Comparison of ENCODE assay signal across 8 mouse cellular contexts in genomic region chr3:89458965-89459807, GRCm38 (mm10). TPM values are rescaled to one million over a fixed set of nuclear protein-coding genes. Genes with fewer than 3 reads are reported as not detected.
DNase-seq lines count a peak whose midpoint lies in the region; ATAC-seq lines count a peak whose summit lies in the region.

No protein-coding gene starts in this region.

- H3K27me3 ChIP-seq in intestine, embryonic 15.5 days (replicated peaks), result no peaks in the 10 kb centered on the region

- intact Hi-C loops in gastrocnemius, postnatal 36 days (cut with DNase I), result no loop called here
- intact Hi-C loops in left cerebral cortex, postnatal 14 days (cut with DNase I), result loop anchor here (10.0 kb wide), 1 partner anchor 396 kb away; no protein-coding TSS in a partner anchor

- peaks cover 12% of the 10 kb centered on the region for H3K4me1 ChIP-seq in intestine, embryonic 15.5 days (replicated peaks)

- no peaks in the 10 kb centered on the region for H3K9me3 ChIP-seq in intestine, embryonic 15.5 days

- H3K4me3 ChIP-seq in intestine, embryonic 15.5 days (replicated peaks), result peak overlapping the region; percentile 61

- peak overlapping the region; percentile 87 for H3K27ac ChIP-seq in intestine, embryonic 15.5 days

- H3K9ac ChIP-seq in intestine, embryonic 15.5 days, result peak overlapping the region; percentile 63

- H3K4me2 ChIP-seq in intestine, embryonic 15.5 days (replicated peaks), result peak overlapping the region; percentile 80

- peak; percentile 92 for DNase-seq in adrenal gland, adult 2 months
- DNase-seq in embryo, embryonic 11 days, result peak; percentile 93
- peak; percentile 82 to 90 for DNase-seq in gastrocnemius, postnatal 36 days
- DNase-seq in left cerebral cortex, postnatal 14 days (ENCODE audit: low spot score in 2 of 2), result peak; percentile 86 to 92
- DNase-seq in right cerebral cortex, postnatal 14 days, result peak; percentile 94
- peak; percentile 94 for DNase-seq in urinary bladder, postnatal 25 days (ENCODE audit: low spot score)

- under 1% methylated on average over 36 of the region's 36 CpGs for WGBS in intestine, embryonic 15.5 days

- H3K36me3 ChIP-seq in intestine, embryonic 15.5 days, result no peaks in the 10 kb centered on the region

- ATAC-seq in intestine, embryonic 15.5 days, result peak; percentile 92
- ATAC-seq in megakaryocyte-erythroid progenitor cell, adult 5-6 weeks (replicated peaks; ENCODE audit: low FRiP score, low TSS enrichment, poor library complexity, severe bottlenecking), result peak; percentile 77

RNA-seq across cellular contexts. Expression of gene Pmvk, which starts 4.8 kb away (rescaled TPM):
- total RNA-seq in adrenal gland, adult 2 months (2021), result 10 to 100 TPM; 13.9 to 27.7 TPM
- polyA plus RNA-seq in adrenal gland, adult 2 months (2012; rRNA removed), result 19.4 and 21.5 TPM in 2 replicates
- 1 to 10 TPM; 6.3 to 6.6 TPM for total RNA-seq in gastrocnemius, postnatal 36 days (2021)
- polyA plus RNA-seq in intestine, embryonic 15.5 days (2015; fragmentation: Nextera tagmentation; extraction: Ambion mirVana), result 62.7 and 69.6 TPM in 2 replicates
- total RNA-seq in left cerebral cortex, postnatal 14 days (2021), result 10 to 100 TPM; 33.6 to 36.8 TPM
- total RNA-seq in megakaryocyte-erythroid progenitor cell, adult 5-6 weeks (2014; fragmentation: Nextera tagmentation), result 29.1 and 66.3 TPM in 2 replicates
- total RNA-seq in megakaryocyte-erythroid progenitor cell, adult 5-6 weeks (2017), result 28.2 and 33.5 TPM in 2 replicates

RNA-seq across cellular contexts. Expression of gene Pbxip1, which starts 22.7 kb away (rescaled TPM):
- 10 to 100 TPM; 38.4 to 70.0 TPM for total RNA-seq in adrenal gland, adult 2 months (2021)
- polyA plus RNA-seq in adrenal gland, adult 2 months (2012; rRNA removed), result 37.5 and 43.3 TPM in 2 replicates
- total RNA-seq in gastrocnemius, postnatal 36 days (2021), result 100 to 1,000 TPM; 190 to 193 TPM
- polyA plus RNA-seq in intestine, embryonic 15.5 days (2015; fragmentation: Nextera tagmentation; extraction: Ambion mirVana), result 39.2 and 40.2 TPM in 2 replicates
- 10 to 100 TPM; 39.5 to 40.3 TPM for total RNA-seq in left cerebral cortex, postnatal 14 days (2021)
- 7.5 and 8.2 TPM in 2 replicates for total RNA-seq in megakaryocyte-erythroid progenitor cell, adult 5-6 weeks (2014; fragmentation: Nextera tagmentation)
- 14.6 and 30.4 TPM in 2 replicates for total RNA-seq in megakaryocyte-erythroid progenitor cell, adult 5-6 weeks (2017)

RNA-seq across cellular contexts. Expression of gene Pygo2, which starts 29.2 kb away (rescaled TPM):
- 10 to 100 TPM; 31.8 to 44.5 TPM for total RNA-seq in adrenal gland, adult 2 months (2021)
- polyA plus RNA-seq in adrenal gland, adult 2 months (2012; rRNA removed), result 166 and 181 TPM in 2 replicates
- total RNA-seq in gastrocnemius, postnatal 36 days (2021), result 10 to 100 TPM in 1 of 2 experiments, 1 to 10 TPM in 1; 8.4 to 11.2 TPM
- 32.7 and 33.2 TPM in 2 replicates for polyA plus RNA-seq in intestine, embryonic 15.5 days (2015; fragmentation: Nextera tagmentation; extraction: Ambion mirVana)
- total RNA-seq in left cerebral cortex, postnatal 14 days (2021), result 10 to 100 TPM; 52.7 to 60.6 TPM
- total RNA-seq in megakaryocyte-erythroid progenitor cell, adult 5-6 weeks (2014; fragmentation: Nextera tagmentation), result 38.5 and 42.2 TPM in 2 replicates
- 9.6 and 19.9 TPM in 2 replicates for total RNA-seq in megakaryocyte-erythroid progenitor cell, adult 5-6 weeks (2017)

RNA-seq across cellular contexts. Expression of gene Shc1, which starts 40.9 kb away (rescaled TPM):
- 100 to 1,000 TPM in 1 of 2 experiments, 10 to 100 TPM in 1; 69.6 to 113 TPM for total RNA-seq in adrenal gland, adult 2 months (2021)
- 62.6 and 67.4 TPM in 2 replicates for polyA plus RNA-seq in adrenal gland, adult 2 months (2012; rRNA removed)
- 10 to 100 TPM; 20.2 TPM for total RNA-seq in gastrocnemius, postnatal 36 days (2021)
- polyA plus RNA-seq in intestine, embryonic 15.5 days (2015; fragmentation: Nextera tagmentation; extraction: Ambion mirVana), result 85.6 and 87.3 TPM in 2 replicates
- 10 to 100 TPM; 12.6 to 14.5 TPM for total RNA-seq in left cerebral cortex, postnatal 14 days (2021)
- 95.9 and 113 TPM in 2 replicates for total RNA-seq in megakaryocyte-erythroid progenitor cell, adult 5-6 weeks (2014; fragmentation: Nextera tagmentation)
- 40.2 and 68.5 TPM in 2 replicates for total RNA-seq in megakaryocyte-erythroid progenitor cell, adult 5-6 weeks (2017)

RNA-seq across cellular contexts. Expression of gene Cks1b, which starts 41.0 kb away (rescaled TPM):
- 10 to 100 TPM; 17.3 to 21.5 TPM for total RNA-seq in adrenal gland, adult 2 months (2021)
- 9.3 and 9.7 TPM in 2 replicates for polyA plus RNA-seq in adrenal gland, adult 2 months (2012; rRNA removed)
- total RNA-seq in gastrocnemius, postnatal 36 days (2021), result 1 to 10 TPM; 3.4 to 4.8 TPM
- 383 and 386 TPM in 2 replicates for polyA plus RNA-seq in intestine, embryonic 15.5 days (2015; fragmentation: Nextera tagmentation; extraction: Ambion mirVana)
- 1 to 10 TPM; 3.5 to 4.0 TPM for total RNA-seq in left cerebral cortex, postnatal 14 days (2021)
- total RNA-seq in megakaryocyte-erythroid progenitor cell, adult 5-6 weeks (2014; fragmentation: Nextera tagmentation), result 185 and 237 TPM in 2 replicates
- total RNA-seq in megakaryocyte-erythroid progenitor cell, adult 5-6 weeks (2017), result 127 and 184 TPM in 2 replicates

Comparison
In these comparisons a context has a peak if more than half of its experiments do, and no peak if none do; other contexts are left out.
1. Peak in every context shown above with its lines: DNase-seq, ATAC-seq, H3K4me3 ChIP-seq and H3K27ac ChIP-seq.